Mouse (Mus musculus): Measurements from ENCODE around the gene Adamtsl1. TPM values are rescaled to one million over a fixed set of nuclear protein-coding genes. Genes with fewer than 3 reads are reported as not detected.

Adamtsl1 gene
- total RNA-seq, 2 experiments from 2014 or later, result 4.5 to 5.5 TPM

DNA sequence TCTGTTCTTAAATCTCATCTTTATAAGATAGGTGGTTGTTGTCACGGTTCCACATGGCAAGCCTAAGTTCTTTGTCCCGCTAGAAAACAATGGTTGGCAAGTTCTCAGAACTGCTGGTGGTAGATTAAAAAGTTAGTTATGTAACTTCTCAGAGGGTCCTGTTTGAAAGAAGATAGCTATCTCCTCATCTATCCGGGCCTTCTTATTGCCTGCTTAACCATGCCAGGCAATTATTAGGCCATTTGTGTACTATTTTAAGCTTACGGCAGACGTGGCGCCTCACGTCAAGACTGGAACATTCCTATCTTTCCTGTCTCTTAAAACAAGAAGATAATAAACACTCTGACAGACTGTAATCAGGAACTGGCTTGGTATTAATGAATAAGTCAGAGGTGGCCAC is 115.4 kb downstream of the Adamtsl1 start:
- DNase-seq (ENCODE audit: low spot score in 2 of 2), result no peak
- intact Hi-C loops (cut with DNase I), result no loop called here

DNA sequence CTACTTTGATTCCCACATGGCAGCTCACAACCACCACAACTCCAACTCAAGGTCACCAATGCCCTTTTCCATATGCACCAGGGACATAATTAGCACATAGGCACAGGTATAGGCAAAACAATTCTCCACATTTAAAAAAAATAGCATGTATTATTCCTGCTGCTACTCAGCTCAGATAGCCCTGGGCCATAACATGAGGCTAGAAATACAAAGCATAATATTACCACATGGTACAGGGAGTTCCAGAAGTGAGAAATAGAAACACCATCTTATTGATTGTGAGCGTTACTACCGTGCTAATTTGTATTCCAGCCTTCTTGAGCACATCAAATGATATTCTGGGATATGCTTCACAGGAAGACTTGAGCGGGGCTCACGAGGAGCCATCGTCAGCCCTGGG is 155.3 kb downstream of the Adamtsl1 start:
- intact Hi-C loops (cut with DNase I), result no loop called here
- DNase-seq (ENCODE audit: low spot score in 2 of 2), result no peak

DNA sequence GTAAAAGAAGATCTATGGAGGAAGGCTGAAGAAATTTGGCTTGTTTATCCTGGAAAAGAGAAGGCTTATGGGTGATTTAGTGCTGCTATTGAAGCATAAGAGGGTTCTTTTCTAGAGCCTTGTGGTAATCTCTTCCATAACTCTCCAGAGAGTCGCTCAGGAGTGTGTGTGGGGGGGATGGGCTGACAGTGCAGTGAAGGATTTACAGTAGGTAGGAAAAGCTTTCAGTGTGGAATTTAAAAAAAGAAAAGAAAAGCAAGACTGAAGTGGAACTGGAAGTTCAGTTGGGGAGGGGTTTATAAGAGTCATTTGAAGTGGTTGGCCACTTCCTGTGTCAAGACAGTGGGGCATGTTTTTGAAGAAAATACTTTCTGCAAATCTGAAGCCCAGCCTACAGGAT is 155.8 kb downstream of the Adamtsl1 start:
- intact Hi-C loops (cut with DNase I), result no loop called here

DNA sequence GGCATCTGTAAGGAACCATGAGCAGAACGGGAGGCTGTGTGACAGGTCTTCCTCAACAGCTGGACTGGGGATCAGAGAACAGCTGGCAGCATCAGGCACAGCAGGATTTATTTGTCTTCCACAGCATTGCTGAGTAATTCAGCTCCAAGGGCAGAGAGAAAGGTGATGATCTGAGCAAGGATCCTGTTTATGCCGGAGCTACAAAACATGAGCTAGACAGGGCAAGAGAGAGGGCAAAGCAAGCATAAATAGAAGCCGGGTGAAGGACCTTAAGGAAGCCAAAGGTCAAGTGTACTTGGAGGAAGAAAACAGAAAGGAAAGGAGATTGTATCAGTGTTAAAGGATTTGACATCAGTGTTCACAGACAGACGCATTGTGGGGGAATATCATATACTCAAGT is 158.3 kb downstream of the Adamtsl1 start:
- intact Hi-C loops (cut with DNase I), result no loop called here

More for the DNA sequence above, 155.8 kb downstream of the Adamtsl1 start:
- no peak for DNase-seq (ENCODE audit: low spot score in 2 of 2)

DNA sequence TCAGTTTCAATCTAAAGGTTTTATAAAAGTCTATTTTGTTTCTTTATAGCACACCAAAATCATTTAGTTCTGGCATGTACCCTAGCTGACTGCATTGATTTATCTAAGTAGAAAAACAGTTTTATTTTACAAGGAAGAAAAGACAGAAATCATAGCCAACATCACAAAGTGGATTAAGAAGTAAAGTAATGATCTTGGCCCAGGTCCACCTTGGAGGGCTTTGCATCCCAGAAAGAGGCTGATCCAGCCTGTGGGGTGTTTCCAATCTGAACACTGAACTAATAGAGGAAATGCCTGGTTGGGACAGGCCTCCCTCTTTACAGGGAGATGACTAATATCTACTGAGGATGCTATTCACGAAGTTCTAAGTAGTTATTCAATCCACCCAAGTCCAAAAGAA is 163.6 kb downstream of the Adamtsl1 start:
- no peak for DNase-seq (ENCODE audit: low spot score in 2 of 2)
- intact Hi-C loops (cut with DNase I), result no loop called here

More for the DNA sequence above, 158.3 kb downstream of the Adamtsl1 start:
- no peak for DNase-seq (ENCODE audit: low spot score in 2 of 2)

DNA sequence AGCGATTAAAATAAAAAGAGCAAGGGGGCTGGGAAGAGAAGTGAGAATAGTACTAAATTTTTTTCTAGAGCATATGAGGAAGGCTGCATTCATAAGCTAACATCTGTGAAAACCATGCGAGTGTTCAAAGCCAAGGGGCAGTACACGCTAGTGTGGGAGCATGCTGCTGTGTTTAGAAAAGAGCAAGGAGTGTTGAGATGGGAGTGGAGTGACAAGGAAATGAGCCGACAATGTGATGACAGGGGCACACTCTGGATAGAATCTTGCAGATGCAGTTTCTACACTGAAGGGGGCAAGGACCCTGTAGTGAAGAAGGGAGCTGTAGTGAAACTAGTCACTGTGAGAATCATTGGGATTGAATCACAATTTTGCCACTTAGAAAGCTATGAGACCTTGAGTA is 172.2 kb downstream of the Adamtsl1 start:
- intact Hi-C loops (cut with DNase I), result no loop called here
- no peak for DNase-seq (ENCODE audit: low spot score in 2 of 2)

DNA sequence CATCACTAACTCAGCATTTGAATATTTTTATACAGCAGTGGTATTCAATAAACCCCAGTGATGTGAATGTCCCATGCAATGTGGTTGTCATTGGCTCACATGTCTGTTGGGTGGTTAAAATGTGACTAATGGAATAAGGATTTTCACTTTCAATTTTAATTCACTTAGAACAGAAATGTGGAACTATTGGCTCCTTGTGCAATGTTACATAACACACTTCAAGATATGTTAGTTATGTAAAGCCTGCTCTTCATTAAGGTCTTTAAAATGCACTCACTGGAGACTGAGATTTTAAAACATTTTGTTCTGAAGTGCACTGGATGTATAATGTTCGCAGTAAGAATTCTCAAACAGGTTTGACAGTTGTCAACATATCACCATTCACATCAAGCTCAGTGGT is 181.3 kb downstream of the Adamtsl1 start:
- peak in 1 of 2 experiments; percentile 12 for DNase-seq (ENCODE audit: low spot score in 2 of 2)
- intact Hi-C loops (cut with DNase I), result no loop called here

DNA sequence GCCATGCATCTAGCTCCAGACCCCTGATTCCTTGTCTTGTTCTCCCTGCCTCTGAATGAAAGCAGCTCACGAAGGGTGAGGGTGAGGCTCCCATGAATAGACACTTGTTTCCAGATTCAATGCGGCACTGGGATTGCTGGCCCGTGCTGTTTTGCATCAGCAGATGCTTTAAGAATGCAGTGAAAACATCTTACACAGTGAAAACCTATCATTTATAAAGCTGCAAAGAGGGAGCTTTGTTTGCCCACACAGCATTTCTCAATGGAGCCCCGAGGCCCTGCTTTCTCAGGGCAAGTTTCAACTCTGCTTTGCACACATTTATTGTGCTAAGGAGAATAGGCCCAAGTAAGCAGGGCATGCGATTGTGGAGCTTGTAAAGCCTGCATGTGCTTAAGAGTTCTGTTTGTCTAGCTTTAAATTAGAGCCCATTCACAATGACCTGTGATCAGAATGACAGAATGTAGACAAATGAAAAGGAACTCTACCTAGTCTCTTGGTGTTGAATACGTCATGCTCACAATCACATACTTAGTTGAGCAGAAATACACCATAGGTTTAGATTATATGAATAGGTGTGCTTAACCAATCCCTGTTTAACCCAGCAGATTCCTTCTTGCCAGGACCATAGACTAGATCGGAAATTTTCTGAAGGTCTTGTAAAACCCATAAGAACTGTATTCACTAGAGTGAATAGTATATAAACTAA is 193.5 kb downstream of the Adamtsl1 start:
- intact Hi-C loops (cut with DNase I), result no loop called here
- peak; percentile 10 to 14 for DNase-seq (ENCODE audit: low spot score in 2 of 2)

DNA sequence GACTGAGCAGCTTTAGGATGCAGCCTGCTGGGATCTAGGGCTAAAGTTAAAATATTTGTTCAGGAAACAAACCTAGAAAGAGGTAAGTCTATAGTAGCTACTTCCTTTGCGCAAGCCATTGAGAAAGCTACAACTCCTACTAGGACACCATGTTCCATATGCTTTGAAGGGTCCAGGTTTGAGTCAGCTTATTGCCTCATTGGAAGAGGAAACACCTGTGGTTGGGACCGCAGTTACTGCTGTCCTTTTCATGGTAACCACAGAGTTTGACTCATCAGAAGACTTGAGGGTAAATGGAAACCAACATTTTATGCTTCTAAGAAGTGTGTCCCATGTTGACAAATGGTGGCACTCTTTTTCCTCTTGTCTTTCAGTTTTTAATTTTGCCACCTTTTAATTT is 195.7 kb downstream of the Adamtsl1 start:
- no peak for DNase-seq (ENCODE audit: low spot score in 2 of 2)
- intact Hi-C loops (cut with DNase I), result no loop called here

DNA sequence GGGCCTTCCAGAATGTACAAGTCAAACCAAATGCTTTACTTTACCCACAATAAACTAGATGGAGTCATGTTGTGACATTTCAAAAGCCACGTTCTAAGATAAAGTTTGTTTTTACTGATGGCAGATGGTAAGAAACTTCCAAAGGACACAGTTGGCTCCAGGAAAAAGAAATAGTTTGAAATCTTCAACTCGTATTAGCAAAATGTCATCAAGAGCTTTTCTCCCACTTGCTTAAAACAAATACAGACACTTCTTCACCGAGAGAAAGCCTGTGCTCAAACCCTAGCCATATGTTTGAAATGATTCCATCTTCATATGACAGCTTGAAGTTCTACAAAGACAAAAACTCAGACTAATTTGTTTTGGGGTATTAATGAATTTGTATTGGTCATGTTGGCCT is 211.0 kb downstream of the Adamtsl1 start:
- intact Hi-C loops (cut with DNase I), result no loop called here
- no peak for DNase-seq (ENCODE audit: low spot score in 2 of 2)

DNA sequence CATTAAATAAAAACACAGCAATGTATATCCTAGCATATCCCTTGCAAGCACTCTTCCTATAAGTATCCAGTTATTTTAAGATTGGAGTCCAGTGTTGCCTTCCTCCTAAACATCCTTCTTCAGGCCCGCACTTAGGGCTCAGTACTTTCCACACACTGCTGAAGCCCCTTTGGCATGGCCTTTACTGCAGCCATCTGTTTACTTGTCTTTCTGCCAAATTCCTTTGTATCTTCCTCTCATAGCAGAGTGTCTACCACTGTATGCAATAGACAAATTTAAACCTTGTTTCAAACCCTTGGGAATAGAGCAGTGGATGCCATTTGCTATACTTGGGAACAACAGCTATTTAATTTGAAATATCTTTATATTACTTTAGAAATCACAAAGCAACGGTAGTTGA is 213.8 kb downstream of the Adamtsl1 start:
- intact Hi-C loops (cut with DNase I), result no loop called here
- no peak for DNase-seq (ENCODE audit: low spot score in 2 of 2)

DNA sequence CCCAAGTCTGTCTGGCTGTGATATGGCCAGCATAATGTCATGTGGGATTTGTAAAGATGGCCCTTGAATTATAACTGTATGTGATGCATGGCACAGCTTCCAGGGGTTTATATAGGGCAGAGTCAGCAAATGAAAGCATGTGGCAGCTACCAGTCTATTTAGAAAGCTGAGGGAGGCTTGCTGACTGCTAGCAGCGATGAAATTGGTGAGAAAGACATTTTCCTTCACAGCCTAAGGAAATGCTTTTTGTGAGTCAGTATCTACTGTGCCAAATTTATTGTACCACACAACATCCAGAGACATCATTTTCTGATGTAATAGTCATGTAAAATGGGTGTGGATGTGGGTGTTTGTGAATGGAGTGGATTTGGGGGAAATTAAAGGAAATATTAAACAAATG is 214.4 kb downstream of the Adamtsl1 start:
- intact Hi-C loops (cut with DNase I), result no loop called here

DNA sequence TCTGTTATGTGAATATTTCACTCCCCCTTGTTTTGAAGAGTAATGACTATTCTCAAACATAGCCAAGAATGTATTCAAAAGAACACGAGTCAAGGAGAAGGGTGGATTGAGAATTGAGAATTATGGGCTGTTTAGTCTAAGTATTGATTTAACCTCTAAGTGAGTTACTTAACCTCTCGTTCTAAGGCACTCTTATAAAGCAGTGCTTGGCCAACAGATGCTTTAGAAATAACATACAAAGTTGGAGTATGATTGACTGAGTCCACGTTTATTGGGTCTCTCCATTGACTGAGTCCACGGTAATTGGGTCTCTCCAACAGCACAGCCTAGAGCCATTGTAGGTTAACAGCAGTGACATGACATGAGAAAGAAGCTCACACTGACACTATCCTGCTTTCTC is 226.5 kb downstream of the Adamtsl1 start:
- intact Hi-C loops (cut with DNase I), result no loop called here
- DNase-seq (ENCODE audit: low spot score in 2 of 2), result no peak

More for the DNA sequence above, 214.4 kb downstream of the Adamtsl1 start:
- peak; percentile 7 to 36 for DNase-seq (ENCODE audit: low spot score in 2 of 2)

DNA sequence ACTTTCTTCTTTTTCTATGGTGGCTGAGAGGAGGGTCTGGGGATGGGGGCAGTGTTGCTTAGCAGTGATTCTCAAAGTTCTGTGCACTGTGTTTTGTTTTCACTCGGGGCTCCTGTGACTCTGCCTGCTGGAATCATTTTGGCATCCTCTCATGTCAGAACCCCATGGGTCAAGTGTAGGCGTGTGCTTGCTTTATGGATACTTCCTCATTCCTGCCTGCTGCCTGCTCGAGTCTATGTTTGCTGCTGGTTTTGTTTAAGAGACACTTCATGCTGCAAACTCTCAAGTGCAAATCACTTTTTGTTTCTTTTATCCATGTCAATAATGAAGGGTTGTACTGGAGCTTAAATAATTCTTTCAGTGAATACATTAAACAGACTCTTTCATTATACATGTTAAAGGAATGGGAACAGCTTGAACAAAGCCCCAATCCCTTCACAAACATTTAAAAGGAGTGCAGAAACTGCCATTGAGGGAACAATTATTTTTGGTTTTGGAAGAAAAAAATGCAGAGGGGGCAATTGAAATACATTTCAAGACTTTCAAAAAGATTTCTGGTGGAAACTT is 227.9 kb downstream of the Adamtsl1 start:
- no peak for DNase-seq (ENCODE audit: low spot score in 2 of 2)
- intact Hi-C loops (cut with DNase I), result no loop called here

DNA sequence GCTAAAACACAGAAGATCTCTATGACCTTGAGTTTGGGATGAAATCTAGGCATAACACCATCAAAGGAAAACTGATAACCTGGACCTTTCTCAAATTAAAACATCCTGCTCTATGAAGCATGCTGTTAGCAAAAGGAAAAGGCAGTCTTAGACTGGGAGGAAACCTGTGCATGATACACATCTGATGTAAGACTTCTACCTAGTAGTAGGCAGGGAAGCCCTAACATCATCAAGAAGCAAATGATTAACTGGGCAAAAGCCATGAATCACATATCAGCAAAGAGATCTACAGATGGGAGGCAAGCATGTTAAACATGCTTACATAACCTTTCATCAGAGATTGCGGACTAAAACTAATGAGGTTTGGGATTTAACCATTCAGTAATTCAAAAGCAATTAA is 229.5 kb downstream of the Adamtsl1 start:
- DNase-seq (ENCODE audit: low spot score in 2 of 2), result no peak
- intact Hi-C loops (cut with DNase I), result no loop called here

DNA sequence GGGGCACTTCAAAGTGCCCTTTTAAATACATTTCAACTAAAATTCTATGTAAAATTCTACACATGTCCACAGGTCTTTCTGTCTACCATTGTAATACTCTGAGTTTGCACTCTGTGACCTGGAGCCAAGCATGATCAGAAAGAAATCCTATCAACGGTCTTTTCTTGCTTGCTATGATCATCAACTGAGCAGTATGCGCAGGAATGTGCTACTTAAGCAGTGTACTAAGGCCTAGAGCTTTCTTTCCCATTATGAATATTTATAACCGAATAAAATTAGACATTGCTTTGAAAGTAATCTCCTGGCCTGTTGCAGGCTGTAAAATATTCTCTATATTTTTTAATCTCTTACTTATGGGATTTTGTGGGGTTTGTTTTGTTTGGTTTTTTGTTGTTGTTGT is 248.7 kb downstream of the Adamtsl1 start:
- intact Hi-C loops (cut with DNase I), result no loop called here

DNA sequence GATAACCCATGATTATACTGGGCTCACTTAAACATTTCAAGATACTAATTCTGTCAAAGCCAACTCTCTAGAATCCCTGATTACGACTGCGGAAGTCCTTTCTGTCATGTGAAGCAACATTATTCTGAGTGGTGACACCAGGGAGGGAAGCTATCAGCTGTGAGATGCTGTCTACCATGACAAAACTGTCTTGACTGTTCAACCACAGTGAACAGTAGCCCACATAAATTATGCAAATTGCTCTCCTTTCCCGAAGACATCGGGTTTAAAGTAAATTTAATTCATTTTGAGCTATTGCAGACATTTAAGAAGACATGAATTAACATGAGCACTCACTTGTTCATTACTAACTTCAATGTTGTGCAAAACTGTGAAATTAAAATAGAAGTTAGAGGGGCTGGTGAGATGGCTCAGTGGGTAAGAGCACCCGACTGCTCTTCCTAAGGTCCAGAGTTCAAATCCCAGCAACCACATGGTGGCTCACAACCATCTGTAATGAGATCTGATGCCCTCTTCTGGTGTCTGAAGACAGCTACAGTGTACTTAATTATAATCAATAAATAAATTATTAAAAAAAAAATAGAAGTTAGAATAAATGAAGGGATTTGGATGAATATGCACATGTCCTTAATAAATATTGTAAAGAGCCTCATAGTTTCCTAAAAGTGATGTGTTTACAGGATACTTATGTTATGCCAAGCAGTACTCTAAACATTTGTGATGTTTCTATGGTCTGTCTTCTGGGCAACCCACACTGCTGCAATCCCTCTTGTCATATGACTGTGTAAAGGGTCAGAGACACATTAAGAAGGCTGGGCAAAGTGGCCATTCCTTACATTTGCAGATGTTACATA is 249.4 kb downstream of the Adamtsl1 start:
- no peak for DNase-seq (ENCODE audit: low spot score in 2 of 2)
- intact Hi-C loops (cut with DNase I), result no loop called here

More for the DNA sequence above, 248.7 kb downstream of the Adamtsl1 start:
- no peak for DNase-seq (ENCODE audit: low spot score in 2 of 2)

DNA sequence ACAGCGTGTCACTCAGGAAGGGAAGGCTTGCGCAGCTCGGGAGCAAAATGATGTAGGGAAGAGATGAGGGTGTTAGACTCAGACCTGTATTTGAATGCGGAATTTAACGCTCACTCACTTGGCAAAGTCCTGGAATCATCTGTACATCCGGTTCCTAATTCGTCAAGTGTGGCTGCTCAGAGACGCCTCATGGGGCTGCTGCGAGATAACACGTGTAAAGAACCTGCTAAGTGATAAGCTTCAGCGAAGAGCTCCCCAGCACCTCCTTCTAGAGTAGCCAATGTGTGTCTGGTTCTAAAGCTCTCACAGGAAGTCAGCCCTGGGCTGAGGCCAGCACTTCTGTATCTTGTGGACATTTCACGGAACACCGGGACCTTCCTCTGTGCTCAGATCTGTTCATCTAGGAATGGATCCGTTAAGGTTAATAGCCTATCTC is 250.1 kb downstream of the Adamtsl1 start:
- no peak for DNase-seq (ENCODE audit: low spot score in 2 of 2)
- intact Hi-C loops (cut with DNase I), result no loop called here

DNA sequence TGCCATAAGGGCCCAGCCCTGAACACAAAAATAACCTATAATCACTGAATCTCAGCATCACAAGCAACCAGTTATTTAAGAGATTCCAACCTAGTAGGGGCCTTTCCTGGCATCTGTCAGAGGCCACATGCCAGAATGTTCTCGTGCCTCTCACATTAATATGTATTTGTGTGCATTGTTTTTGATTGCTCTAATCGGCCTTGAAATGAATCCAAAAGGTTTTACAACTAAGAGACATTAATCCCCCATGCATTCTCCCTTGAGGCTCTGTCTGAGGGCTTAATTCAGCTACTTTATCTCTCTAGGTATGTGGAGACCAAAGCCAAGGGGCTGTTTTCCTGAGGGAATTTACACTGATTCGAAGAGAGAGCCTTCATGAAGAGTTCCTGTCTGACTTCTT is 250.5 kb downstream of the Adamtsl1 start:
- DNase-seq (ENCODE audit: low spot score in 2 of 2), result no peak
- intact Hi-C loops (cut with DNase I), result no loop called here

DNA sequence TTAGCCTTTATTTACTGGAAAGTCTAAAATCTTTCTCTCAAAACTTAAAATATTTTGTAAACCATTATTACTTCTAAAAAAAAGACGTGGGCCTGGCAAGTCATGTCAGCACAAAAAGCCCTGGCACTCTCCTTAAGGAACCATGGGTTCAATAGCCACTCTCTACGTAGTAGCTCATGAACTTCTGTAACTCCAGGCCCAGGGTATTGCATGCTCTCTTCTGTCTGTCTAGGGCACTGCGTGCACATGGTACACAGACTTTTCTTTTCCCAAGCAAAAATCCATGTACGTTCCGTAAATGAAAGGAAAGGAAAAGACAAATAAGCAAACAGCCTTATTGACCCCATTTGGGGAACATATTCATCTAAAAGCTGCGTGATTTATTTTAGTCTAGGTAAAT is 253.7 kb downstream of the Adamtsl1 start:
- intact Hi-C loops (cut with DNase I), result no loop called here
- no peak for DNase-seq (ENCODE audit: low spot score in 2 of 2)

All from left cerebral cortex, postnatal 14 days (tissue).